Mouse (Mus musculus) B cell, adult 2 months (primary cell): ENCODE data around the gene Zranb2.

Source experiments
- DNase-seq, 2 experiments: peaks; one replicate each; pipeline ENCODE4 v3.0.0; 2022

The Zranb2 gene

DNA sequence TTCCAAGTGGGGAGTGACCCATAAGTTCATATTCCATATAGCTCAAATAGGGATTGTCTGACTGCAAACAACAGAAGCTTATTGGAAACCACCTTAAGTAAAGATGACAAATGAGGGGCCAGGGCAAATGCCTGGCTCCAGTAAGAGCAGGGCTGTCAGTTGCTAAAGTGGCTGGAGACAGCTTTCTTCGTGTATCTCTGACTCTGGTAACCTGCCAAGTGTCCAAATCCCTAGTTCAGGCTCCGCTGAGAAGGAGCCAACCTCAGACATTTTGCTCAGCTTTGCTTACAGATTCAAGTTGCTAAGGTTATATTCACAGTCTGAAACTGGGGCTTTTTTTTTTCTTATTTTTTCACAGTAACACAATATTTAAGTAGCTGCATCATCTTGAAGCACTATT lies 45.4 kb downstream of the Zranb2 start:
- no peak for DNase-seq

DNA sequence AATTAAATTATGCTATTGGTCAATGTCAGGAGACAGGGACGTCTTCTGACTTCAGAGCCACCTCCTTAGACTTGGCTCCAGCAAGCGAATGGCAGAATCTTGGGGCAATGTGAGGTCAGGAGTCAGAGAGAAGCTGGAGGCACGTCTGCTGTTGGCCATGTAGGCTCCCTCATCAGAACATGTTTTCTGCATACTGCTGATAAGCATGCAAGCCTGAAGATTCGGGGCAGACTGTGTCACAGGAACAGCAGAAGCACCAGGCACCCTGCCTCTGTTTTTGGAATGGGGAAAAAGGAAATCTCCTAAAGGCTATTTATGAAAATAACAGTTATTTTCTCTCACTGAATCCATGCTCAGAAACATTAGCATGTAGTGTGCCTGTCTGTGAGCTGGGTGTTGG lies 46.3 kb downstream of the Zranb2 start:
- DNase-seq: no peak

DNA sequence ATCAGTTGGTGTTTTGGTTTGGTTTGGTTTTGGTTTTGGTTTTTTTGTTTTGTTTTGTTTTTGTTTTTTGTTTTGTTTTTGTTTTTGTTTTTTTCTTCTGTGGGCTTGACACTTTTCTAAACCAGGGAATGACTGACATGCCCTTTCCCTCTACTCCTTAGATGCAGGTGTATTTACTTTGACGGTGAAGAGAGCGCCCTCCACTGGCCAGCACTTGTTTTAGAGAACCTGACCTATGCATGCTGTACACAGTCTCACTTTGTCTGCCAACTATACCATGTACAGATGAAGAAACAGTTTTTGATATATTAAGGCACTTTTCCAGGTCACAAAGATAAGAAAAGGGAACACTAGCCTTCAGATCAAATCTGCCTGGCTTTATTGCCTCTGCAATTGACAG lies 47.8 kb downstream of the Zranb2 start:
- DNase-seq: no peak

DNA sequence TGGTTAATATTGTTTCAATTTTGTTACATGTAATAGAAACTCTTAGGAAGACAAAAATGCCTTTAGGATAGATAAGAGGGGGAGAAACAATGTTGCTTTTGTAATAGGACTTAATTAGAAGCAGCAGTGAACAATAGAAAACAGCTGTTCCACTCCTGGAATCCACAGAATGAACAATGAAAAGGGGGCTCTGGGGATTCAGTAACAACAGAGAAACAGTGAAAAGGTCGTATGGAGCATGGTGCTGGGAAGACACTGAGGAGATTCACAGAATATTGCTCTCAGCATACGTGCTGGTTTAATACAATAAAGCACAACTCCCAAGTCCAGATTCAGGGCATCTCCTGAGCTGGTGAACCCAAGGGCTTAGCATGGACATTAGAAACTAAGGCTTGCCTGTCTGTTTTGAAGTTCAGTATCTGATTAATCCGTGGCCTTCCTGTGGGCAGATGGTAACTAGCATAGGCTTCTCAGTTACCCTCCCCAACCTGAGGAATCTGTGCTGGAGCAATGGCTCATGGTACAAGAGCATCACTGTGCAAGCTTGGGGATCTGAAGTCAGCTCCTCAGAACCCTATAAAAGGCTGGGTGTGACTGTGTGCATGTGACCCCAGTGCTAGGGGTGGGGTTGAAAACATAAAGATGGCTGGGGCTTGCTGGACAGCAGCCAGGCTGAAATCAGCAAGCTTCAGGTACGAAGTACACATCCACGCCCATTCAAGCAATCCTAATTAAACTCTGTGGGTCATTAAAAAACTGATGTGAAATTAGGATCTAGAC lies 48.9 kb downstream of the Zranb2 start:
- DNase-seq: no peak

DNA sequence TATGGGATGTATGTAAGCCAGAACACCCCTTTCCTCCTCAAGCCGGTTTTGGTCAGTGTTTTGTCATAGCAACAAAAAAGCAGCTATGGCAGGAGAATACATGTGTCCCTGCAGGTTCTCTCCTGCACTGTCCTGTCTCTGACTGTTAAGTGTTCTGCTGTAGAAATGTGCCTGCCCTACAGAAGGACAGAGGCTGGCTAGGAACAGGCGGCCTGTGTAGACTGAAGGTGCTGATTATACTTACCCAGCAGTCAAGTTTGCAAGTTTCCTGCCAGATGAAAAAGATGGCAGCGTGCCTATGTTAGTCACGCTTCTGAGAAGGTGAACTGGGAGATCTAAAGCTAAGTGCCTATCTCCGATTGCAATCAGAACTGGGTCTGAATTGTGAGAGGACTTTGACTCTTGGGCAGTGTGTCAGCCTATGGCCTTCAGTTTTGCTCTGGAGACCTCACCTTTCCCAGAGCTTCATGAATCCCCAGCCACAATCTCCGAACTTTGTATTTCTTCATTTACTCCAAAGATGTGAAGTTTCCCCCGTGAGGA lies 63.9 kb downstream of the Zranb2 start:
- DNase-seq: no peak
